Mouse (Mus musculus) embryonic fibroblast, embryonic 13.5 days (primary cell): ENCODE data around the gene Lrsam1. TPM values are rescaled to one million over a fixed set of nuclear protein-coding genes. Genes with fewer than 3 reads are reported as not detected.
A peak's percentile ranks its signal among the peaks of the same experiment; 100 is the strongest.

Experiments used
- H3K27ac ChIP-seq: 2 replicates; pipeline ENCODE4 v1.5.1; 2012; ENCODE audit warnings: low read length, control low read depth, inconsistent platforms; ENCODE audit not compliant: insufficient read depth
- H3K4me1 ChIP-seq: 2 replicates; pipeline ENCODE4 v1.6.1; 2011; ENCODE audit warnings: low read length; ENCODE audit not compliant: control insufficient read depth, insufficient read depth
- H3K4me3 ChIP-seq: 2 replicates; pipeline ENCODE4 v1.5.1; 2011; ENCODE audit warnings: mild to moderate bottlenecking, control low read depth, low read length; ENCODE audit not compliant: insufficient read depth
- CTCF ChIP-seq: IDR thresholded peaks from 2 replicates; pipeline ENCODE4 v1.5.1; 2011; ENCODE audit warnings: mild to moderate bottlenecking, control low read depth, low read length, moderate library complexity, borderline replicate concordance; ENCODE audit not compliant: insufficient read depth
- POLR2A ChIP-seq: IDR thresholded peaks from 2 replicates; pipeline ENCODE4 v1.6.1; 2011; ENCODE audit warnings: low read depth, mild to moderate bottlenecking, control low read depth, low read length, moderate library complexity
- polyA plus RNA-seq: library from polyadenylated mRNA; stranded (reverse); fragments of >200 nt; gene quantifications from 2 replicates; pipeline ENCODE4 v1.2.4, GENCODE M21; 2011; ENCODE audit warnings: low read depth; ENCODE audit not compliant: missing spikeins, insufficient read length

Gene Lrsam1
- polyA plus RNA-seq, 1 experiment: 15.3 TPM

- peaks cover 9% of the 10 kb centered on the region; the same call in 1 of the 2 replicates for H3K4me1 ChIP-seq
- TF ChIP-seq POLR2A: no peak
- TF ChIP-seq CTCF: no peak
- H3K4me3 ChIP-seq: no peak overlapping the region
- no peak overlapping the region for H3K27ac ChIP-seq
These were observed 40.2 kb downstream of the Lrsam1 start for GRCm38 (mm10) chr2:32921235-32921634.

- H3K4me3 ChIP-seq: no peak overlapping the region
- no peak for TF ChIP-seq POLR2A
- no peak for TF ChIP-seq CTCF
- no peak overlapping the region for H3K27ac ChIP-seq
- H3K4me1 ChIP-seq: peaks cover 19% of the 10 kb centered on the region
These were observed 43.0 kb downstream of the Lrsam1 start for GRCm38 (mm10) chr2:32918391-32918790.

GRCm38 (mm10) chr2:32917526-32917925 lies 43.9 kb downstream of the Lrsam1 start:
- Histone ChIP-seq H3K27ac (peak overlapping the region; percentile 93), H3K4me3 (no peak overlapping the region), H3K4me1 (peaks cover 19% of the 10 kb centered on the region)
- TF ChIP-seq CTCF (no peak), POLR2A (no peak)

- Histone ChIP-seq H3K27ac (peak overlapping the region; percentile 99), H3K4me3 (no peak overlapping the region), H3K4me1 (peaks cover 19% of the 10 kb centered on the region)
- TF ChIP-seq CTCF (no peak), POLR2A (no peak; the same call in 1 of the 2 replicates)
These were observed 46.5 kb downstream of the Lrsam1 start for GRCm38 (mm10) chr2:32914896-32915295.

GRCm38 (mm10) chr2:32914362-32914761 lies 47.1 kb downstream of the Lrsam1 start:
- Histone ChIP-seq H3K4me3 (no peak overlapping the region), H3K27ac (peak overlapping the region; percentile 99), H3K4me1 (peaks cover 19% of the 10 kb centered on the region)
- no peak for TF ChIP-seq CTCF
- TF ChIP-seq POLR2A: no peak

GRCm38 (mm10) chr2:32912210-32912804 lies 49.1 kb downstream of the Lrsam1 start:
- Histone ChIP-seq H3K27ac (0 out of 2 replicates have a peak overlapping the region, but pooled peaks have one; percentile 4), H3K4me1 (peaks cover 16% of the 10 kb centered on the region)
- TF ChIP-seq CTCF: peak; percentile 100
- TF ChIP-seq POLR2A: no peak

GRCm38 (mm10) chr2:32911639-32912182 lies 49.7 kb downstream of the Lrsam1 start:
- H3K4me3 ChIP-seq: no peak overlapping the region
- peaks cover 15% of the 10 kb centered on the region for H3K4me1 ChIP-seq
- TF ChIP-seq POLR2A (no peak), CTCF (no peak)
- H3K27ac ChIP-seq: no peak overlapping the region

More at GRCm38 (mm10) chr2:32912210-32912804, 49.1 kb downstream of the Lrsam1 start:
- H3K4me3 ChIP-seq: no peak overlapping the region

- TF ChIP-seq POLR2A (no peak), CTCF (no peak)
- Histone ChIP-seq H3K27ac (peak overlapping the region; percentile 13; the same call in 1 of the 2 replicates), H3K4me1 (peaks cover 5% of the 10 kb centered on the region), H3K4me3 (no peak overlapping the region)
These were observed 52.6 kb downstream of the Lrsam1 start for GRCm38 (mm10) chr2:32908796-32909195.

- H3K27ac ChIP-seq: peak overlapping the region; percentile 19; the same call in 1 of the 2 replicates
- H3K4me1 ChIP-seq: peaks cover 10% of the 10 kb centered on the region
- no peak for TF ChIP-seq POLR2A
- no peak for TF ChIP-seq CTCF
- no peak overlapping the region for H3K4me3 ChIP-seq
These were observed 53.1 kb downstream of the Lrsam1 start for GRCm38 (mm10) chr2:32908272-32908671.

GRCm38 (mm10) chr2:32907442-32907841 lies 54.0 kb downstream of the Lrsam1 start:
- Histone ChIP-seq H3K27ac (no peak overlapping the region), H3K4me1 (peaks cover 10% of the 10 kb centered on the region), H3K4me3 (no peak overlapping the region)
- TF ChIP-seq POLR2A (no peak), CTCF (no peak)

- TF ChIP-seq CTCF: no peak
- no peak for TF ChIP-seq POLR2A
- Histone ChIP-seq H3K27ac (no peak overlapping the region), H3K4me1 (peaks cover 10% of the 10 kb centered on the region), H3K4me3 (no peak overlapping the region)
These were observed 56.1 kb downstream of the Lrsam1 start for GRCm38 (mm10) chr2:32905297-32905696.
